Mouse (Mus musculus) intestine, embryonic 14.5 days (tissue): ENCODE measurements around the gene Dusp5. TPM values are rescaled to one million over a fixed set of nuclear protein-coding genes. Genes with fewer than 3 reads are reported as not detected.

Source experiments
- ATAC-seq: fragments of 200-750 bp; cut with Nextera tagmentation; replicated peaks from 2 replicates; pipeline ENCODE4 v1.8.0; 2017; ENCODE audit warnings: low read depth, moderate number of reproducible peaks, moderate TSS enrichment, moderate library complexity; ENCODE audit not compliant: low FRiP score, low TSS enrichment
- DNase-seq: peaks from one replicate; pipeline ENCODE4 v3.0.0-alpha.2; 2018; ENCODE audit warnings: low spot score
- H3K27ac ChIP-seq: fragments of 300-500 bp; sonication (generic); 2 replicates; pipeline ENCODE4 v1.5.1; 2014; ENCODE audit warnings: low read depth, mild to moderate bottlenecking, control low read depth
- H3K27me3 ChIP-seq: fragments of 300-500 bp; sonication (generic); replicated peaks from 2 replicates; pipeline ENCODE4 v1.6.1; 2014; ENCODE audit warnings: low read length, control low read depth; ENCODE audit not compliant: control insufficient read depth, insufficient read depth
- H3K36me3 ChIP-seq: fragments of 300-500 bp; sonication (generic); 2 replicates; pipeline ENCODE4 v1.6.1; 2014; ENCODE audit warnings: low read length, control low read depth; ENCODE audit not compliant: control insufficient read depth, insufficient read depth
- H3K4me1 ChIP-seq: fragments of 300-500 bp; sonication (generic); replicated peaks from 2 replicates; pipeline ENCODE4 v1.6.1; 2014; ENCODE audit warnings: low read length, control low read depth, mixed read lengths; ENCODE audit not compliant: control insufficient read depth, insufficient read depth
- H3K4me2 ChIP-seq: fragments of 300-500 bp; sonication (generic); 2 replicates; pipeline ENCODE4 v1.6.1; 2014; ENCODE audit warnings: low read length
- H3K4me3 ChIP-seq: fragments of 300-500 bp; sonication (generic); 2 replicates; pipeline ENCODE4 v1.5.1; 2014; ENCODE audit warnings: low read depth, low read length, control low read depth, mixed read lengths
- H3K9ac ChIP-seq: fragments of 300-500 bp; sonication (generic); 2 replicates; pipeline ENCODE4 v1.6.1; 2014; ENCODE audit warnings: mild to moderate bottlenecking, low read length
- H3K9me3 ChIP-seq: fragments of 300-500 bp; sonication (generic); 2 replicates; pipeline ENCODE4 v1.6.1; 2016; ENCODE audit warnings: low read length, control low read depth; ENCODE audit not compliant: control insufficient read depth
- WGBS: fragments of 180-500 bp; shearing (Covaris S2); extraction: QIAGEN DNeasy Blood & Tissue Kit; methylation state at CpG from one replicate; pipeline ENCODE4 v1.1.7; 2014; 5-methylcytosine and 5-hydroxymethylcytosine counted together
- polyA plus RNA-seq: library from polyadenylated mRNA; unstranded; fragments of >200 nt; fragmentation: Nextera tagmentation; extraction: Ambion mirVana; gene quantifications from 2 replicates; pipeline ENCODE4 v1.2.1, GENCODE M21; 2014

The Dusp5 gene
- polyA plus RNA-seq, 1 experiment from 2014 or later: 7.3 TPM

DNA sequence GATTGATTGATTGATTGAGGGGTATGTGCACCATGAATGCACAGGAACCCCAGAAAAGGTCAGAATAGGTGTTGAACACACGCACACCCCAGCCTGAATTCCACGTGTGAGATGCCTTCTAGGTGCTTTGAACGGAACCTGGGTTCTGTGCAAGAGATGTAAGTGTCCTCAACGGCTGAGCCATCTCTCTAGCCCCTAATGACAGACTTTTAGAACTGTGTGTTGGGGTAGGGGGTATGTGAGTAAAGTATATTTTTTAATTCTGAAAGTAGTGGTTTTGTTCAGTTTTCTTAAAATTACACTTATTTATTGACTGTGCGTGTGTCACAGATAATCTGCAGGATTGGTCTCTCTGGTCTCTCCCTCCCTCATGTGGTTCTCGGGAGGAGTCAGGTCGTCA lies 4.3 kb downstream of the Dusp5 start:
- Histone ChIP-seq H3K9ac (no peak overlapping the region), H3K27me3 (no peaks in the 10 kb centered on the region), H3K4me3 (no peak overlapping the region), H3K36me3 (peaks cover 7% of the 10 kb centered on the region; the same call in 1 of the 2 replicates), H3K27ac (no peak overlapping the region), H3K4me2 (no peak overlapping the region), H3K4me1 (peaks cover 18% of the 10 kb centered on the region), H3K9me3 (no peaks in the 10 kb centered on the region)
- WGBS: 84% methylated on average over 7 of the region's 7 CpGs
- DNase-seq (no peak), ATAC-seq (no peak)

GRCm38 (mm10) chr19:53533810-53534601 lies 5.1 kb downstream of the Dusp5 start:
- no peak for DNase-seq
- Histone ChIP-seq H3K27ac (no peak overlapping the region), H3K27me3 (no peaks in the 10 kb centered on the region), H3K36me3 (peaks cover 7% of the 10 kb centered on the region; the same call in 1 of the 2 replicates), H3K9me3 (no peaks in the 10 kb centered on the region), H3K4me3 (no peak overlapping the region), H3K4me1 (peaks cover 16% of the 10 kb centered on the region), H3K4me2 (no peak overlapping the region), H3K9ac (no peak overlapping the region)
- ATAC-seq: no peak
- WGBS: 93% methylated on average over 15 of the region's 15 CpGs

DNA sequence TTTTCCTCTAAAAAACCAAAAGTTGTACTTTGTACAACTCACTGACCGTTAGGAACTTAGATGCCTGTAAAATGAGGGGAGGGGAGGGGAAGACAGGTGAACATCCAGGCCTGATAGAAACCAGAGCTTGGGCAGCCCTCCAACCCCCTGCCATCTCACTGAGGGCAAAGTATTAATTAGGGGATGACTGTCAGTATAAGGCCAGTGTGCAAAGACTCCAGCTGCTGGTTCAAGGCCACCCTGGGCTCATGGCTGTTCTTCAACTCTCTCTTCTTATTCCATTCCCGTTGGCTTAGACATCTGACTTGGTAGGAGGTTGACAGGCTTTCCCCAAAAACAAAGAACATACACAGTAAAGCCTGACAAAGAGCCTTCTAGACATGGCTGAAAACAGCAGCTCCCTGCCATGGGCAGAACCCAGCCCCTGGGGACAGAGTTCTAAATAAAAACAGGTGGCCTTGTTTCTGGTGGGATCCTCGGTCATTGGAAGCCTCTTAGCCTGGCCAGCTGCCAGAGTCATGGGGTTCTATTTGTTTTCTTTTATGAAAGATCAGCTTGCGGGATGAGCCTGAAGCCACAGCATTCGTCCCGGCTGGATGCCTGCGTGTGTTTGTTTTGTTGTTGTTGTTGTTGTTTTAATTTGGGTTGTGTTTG lies 6.0 kb downstream of the Dusp5 start:
- Histone ChIP-seq H3K36me3 (peaks cover 7% of the 10 kb centered on the region; the same call in 1 of the 2 replicates), H3K9ac (no peak overlapping the region), H3K9me3 (no peaks in the 10 kb centered on the region), H3K27ac (no peak overlapping the region), H3K4me2 (no peak overlapping the region), H3K27me3 (no peaks in the 10 kb centered on the region), H3K4me3 (no peak overlapping the region), H3K4me1 (peaks cover 14% of the 10 kb centered on the region)
- 71% methylated on average over 7 of the region's 7 CpGs for WGBS
- DNase-seq: no peak
- ATAC-seq: no peak

DNA sequence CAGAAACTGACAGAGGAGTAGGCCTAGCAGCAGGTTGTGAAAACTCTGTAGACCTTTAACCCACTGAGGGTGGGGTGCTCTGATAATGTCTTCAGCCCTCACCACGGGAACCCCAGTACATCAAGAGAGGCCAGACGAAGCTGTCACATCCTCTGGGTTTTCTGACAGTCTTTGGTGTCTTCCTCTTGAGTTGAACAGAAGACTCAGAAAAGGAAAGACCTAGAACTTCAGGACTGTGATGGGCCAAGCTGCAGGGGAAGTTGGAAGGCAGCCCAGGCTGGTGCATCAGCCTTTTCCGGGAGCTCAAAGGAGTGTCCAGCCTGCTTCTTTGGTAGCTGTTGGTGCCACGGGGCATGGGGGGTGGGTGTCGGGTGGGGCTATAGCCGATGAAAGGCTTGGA lies 6.5 kb downstream of the Dusp5 start:
- Histone ChIP-seq H3K36me3 (peaks cover 7% of the 10 kb centered on the region; the same call in 1 of the 2 replicates), H3K4me3 (no peak overlapping the region), H3K9ac (no peak overlapping the region), H3K4me1 (peaks cover 9% of the 10 kb centered on the region), H3K27me3 (no peaks in the 10 kb centered on the region), H3K9me3 (no peaks in the 10 kb centered on the region), H3K27ac (no peak overlapping the region), H3K4me2 (no peak overlapping the region)
- ATAC-seq: no peak
- 88% methylated on average over 6 of the region's 6 CpGs for WGBS
- DNase-seq: no peak

DNA sequence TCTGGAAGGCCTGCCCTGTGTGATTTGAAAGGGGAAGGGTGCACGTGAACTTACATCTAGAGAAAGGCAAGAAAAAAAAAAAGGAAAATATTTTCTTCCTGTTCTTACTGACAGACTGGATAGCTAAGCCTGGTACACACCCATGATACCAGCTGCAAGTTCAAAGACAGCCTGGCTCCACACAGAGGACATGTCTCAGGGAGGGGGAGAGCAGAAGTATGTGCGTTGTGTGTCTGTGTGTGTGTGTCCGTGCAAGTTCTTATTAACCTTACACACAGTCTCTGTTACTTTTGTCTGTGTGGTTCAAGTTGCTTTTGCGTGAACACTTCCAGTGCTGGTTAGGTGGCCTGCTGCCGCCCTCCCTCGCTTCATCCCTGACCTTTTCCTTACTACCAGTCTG lies 7.3 kb downstream of the Dusp5 start:
- DNase-seq (no peak), ATAC-seq (no peak)
- Histone ChIP-seq H3K27me3 (no peaks in the 10 kb centered on the region), H3K4me3 (no peak overlapping the region), H3K9ac (no peak overlapping the region), H3K4me1 (0 out of 2 replicates have a peak, but pooled peaks cover 5% of the 10 kb centered on the region), H3K27ac (no peak overlapping the region), H3K9me3 (no peaks in the 10 kb centered on the region), H3K36me3 (peaks cover 7% of the 10 kb centered on the region; the same call in 1 of the 2 replicates), H3K4me2 (no peak overlapping the region)
- 89% methylated on average over 6 of the region's 6 CpGs for WGBS

GRCm38 (mm10) chr19:53536731-53537666 lies 8.1 kb downstream of the Dusp5 start:
- ATAC-seq (no peak), DNase-seq (no peak)
- Histone ChIP-seq H3K27ac (no peak overlapping the region), H3K4me1 (0 out of 2 replicates have a peak, but pooled peaks cover 5% of the 10 kb centered on the region), H3K9me3 (no peaks in the 10 kb centered on the region), H3K9ac (no peak overlapping the region), H3K36me3 (peaks cover 13% of the 10 kb centered on the region; the same call in 1 of the 2 replicates), H3K27me3 (no peaks in the 10 kb centered on the region), H3K4me3 (no peak overlapping the region), H3K4me2 (no peak overlapping the region)
- WGBS: 81% methylated on average over 17 of the region's 17 CpGs

DNA sequence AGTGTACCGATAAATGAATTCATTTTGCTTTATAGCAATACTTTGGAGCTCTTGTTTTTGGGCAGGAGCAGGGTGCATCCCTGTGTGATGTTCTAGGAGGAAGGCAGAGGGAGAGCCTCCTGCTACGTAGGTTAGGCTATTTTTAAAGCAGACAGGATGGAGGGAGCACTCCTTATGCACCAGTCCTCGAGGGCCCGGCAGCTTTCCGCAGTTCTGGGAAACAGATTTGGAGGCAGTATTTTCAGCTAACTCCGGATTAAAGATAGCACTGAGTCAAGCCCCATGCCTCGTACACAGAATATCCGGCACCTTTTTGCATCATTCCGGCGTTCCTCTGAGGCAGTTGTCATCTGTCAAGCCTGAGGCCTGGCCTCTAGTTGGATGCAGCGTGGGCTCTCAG lies 9.1 kb downstream of the Dusp5 start:
- ATAC-seq (no peak), DNase-seq (no peak)
- H3K4me2 ChIP-seq: no peak overlapping the region
- H3K9ac ChIP-seq: no peak overlapping the region
- no peaks in the 10 kb centered on the region for H3K27me3 ChIP-seq
- no peaks in the 10 kb centered on the region for H3K9me3 ChIP-seq
- H3K4me1 ChIP-seq: 0 out of 2 replicates have a peak, but pooled peaks cover 5% of the 10 kb centered on the region
- H3K36me3 ChIP-seq: peaks cover 14% of the 10 kb centered on the region; the same call in 1 of the 2 replicates
- no peak overlapping the region for H3K27ac ChIP-seq
- no peak overlapping the region for H3K4me3 ChIP-seq
- WGBS: 91% methylated on average over 11 of the region's 11 CpGs

- Histone ChIP-seq H3K9ac (no peak overlapping the region), H3K4me2 (no peak overlapping the region), H3K4me1 (0 out of 2 replicates have a peak, but pooled peaks cover 5% of the 10 kb centered on the region), H3K27me3 (no peaks in the 10 kb centered on the region), H3K27ac (no peak overlapping the region), H3K9me3 (no peaks in the 10 kb centered on the region), H3K36me3 (peaks cover 14% of the 10 kb centered on the region; the same call in 1 of the 2 replicates), H3K4me3 (no peak overlapping the region)
- no peak for DNase-seq
- ATAC-seq: no peak
- WGBS: 78% methylated on average over 5 of the region's 5 CpGs
Measured at GRCm38 (mm10) chr19:53538796-53539195, 9.9 kb downstream of the Dusp5 start.
